Mouse (Mus musculus): ENCODE data around the gene Krt23. TPM values are rescaled to one million over a fixed set of nuclear protein-coding genes. Genes with fewer than 3 reads are reported as not detected.

Krt23 gene
- polyA plus RNA-seq (2015; fragmentation: Nextera tagmentation; extraction: Ambion mirVana), result 30.6 and 31.8 TPM in 2 replicates

GRCm38 (mm10) chr11:99492733-99493573 is at the start of gene Krt23:
Krt23 (minus strand) TSS chr11:99493137.
- peak; percentile 11 for DNase-seq (ENCODE audit: low spot score)
- 0 out of 2 replicates have a peak within 1 kb of the TSS, but pooled peaks have one; percentile 37 for H3K27ac ChIP-seq
- H3K9me3 ChIP-seq (replicated peaks; ENCODE audit: low read length), result no peaks in the 10 kb centered on the region
- peak within 1 kb of the TSS; percentile 27 for H3K4me2 ChIP-seq (ENCODE audit: low read length)
- no peaks in the 10 kb centered on the region for H3K36me3 ChIP-seq (ENCODE audit: insufficient read depth, low read length)
- TF ChIP-seq CTCF (IDR thresholded peaks at IDR 0.05; ENCODE audit: low read depth), result no peak
- H3K4me1 ChIP-seq (replicated peaks; ENCODE audit: insufficient read depth, low read length), result no peaks in the 10 kb centered on the region
- 55% methylated on average over 22 of the region's 22 CpGs for WGBS
- no peaks in the 10 kb centered on the region for H3K27me3 ChIP-seq (ENCODE audit: insufficient read depth, low read length)
- H3K9ac ChIP-seq (ENCODE audit: low read depth, low read length), result peak within 1 kb of the TSS; percentile 5; the same call in 1 of the 2 replicates
- no peak within 1 kb of the TSS; the same call in 1 of the 2 replicates for H3K4me3 ChIP-seq (replicated peaks; ENCODE audit: low read depth, low read length)
- peak; percentile 77 for ATAC-seq (replicated peaks; ENCODE audit: low FRiP score, low read depth)

- DNase-seq (ENCODE audit: low spot score) (peak; percentile 40), ATAC-seq (replicated peaks; ENCODE audit: low FRiP score, low read depth) (no peak)
- Histone ChIP-seq H3K27me3 (ENCODE audit: insufficient read depth, low read length) (no peaks in the 10 kb centered on the region), H3K27ac (no peak overlapping the region), H3K9ac (ENCODE audit: low read depth, low read length) (no peak overlapping the region), H3K4me3 (replicated peaks; ENCODE audit: low read depth, low read length) (no peak overlapping the region), H3K36me3 (ENCODE audit: insufficient read depth, low read length) (no peaks in the 10 kb centered on the region), H3K4me1 (replicated peaks; ENCODE audit: insufficient read depth, low read length) (no peaks in the 10 kb centered on the region), H3K4me2 (ENCODE audit: low read length) (no peak overlapping the region), H3K9me3 (replicated peaks; ENCODE audit: low read length) (no peaks in the 10 kb centered on the region)
- 26% methylated on average over 9 of the region's 9 CpGs for WGBS
- no peak for TF ChIP-seq CTCF (IDR thresholded peaks at IDR 0.05; ENCODE audit: low read depth)
Observed at GRCm38 (mm10) chr11:99539721-99540120, 46.8 kb upstream of the Krt23 start.

- no peak for ATAC-seq (replicated peaks; ENCODE audit: low FRiP score, low read depth)
- Histone ChIP-seq H3K4me1 (replicated peaks; ENCODE audit: insufficient read depth, low read length) (no peaks in the 10 kb centered on the region), H3K9ac (ENCODE audit: low read depth, low read length) (no peak within 1 kb of the TSS), H3K27ac (no peak within 1 kb of the TSS), H3K4me3 (replicated peaks; ENCODE audit: low read depth, low read length) (no peak within 1 kb of the TSS), H3K9me3 (replicated peaks; ENCODE audit: low read length) (no peaks in the 10 kb centered on the region), H3K36me3 (ENCODE audit: insufficient read depth, low read length) (no peaks in the 10 kb centered on the region), H3K27me3 (ENCODE audit: insufficient read depth, low read length) (no peaks in the 10 kb centered on the region), H3K4me2 (ENCODE audit: low read length) (no peak within 1 kb of the TSS)
- DNase-seq (ENCODE audit: low spot score), result peak; percentile 15
- no peak for TF ChIP-seq CTCF (IDR thresholded peaks at IDR 0.05; ENCODE audit: low read depth)
- whole genome bisulfite sequencing, result 9% methylated on average over 13 of the region's 13 CpGs
Observed at GRCm38 (mm10) chr11:99521288-99521860, 28.4 kb upstream of the Krt23 start, which contains the start of gene Krt39. Krt39 (minus strand) TSS chr11:99521338.

- Histone ChIP-seq H3K27ac (no peak overlapping the region), H3K9ac (ENCODE audit: low read depth, low read length) (no peak overlapping the region), H3K27me3 (ENCODE audit: insufficient read depth, low read length) (no peaks in the 10 kb centered on the region), H3K4me2 (ENCODE audit: low read length) (no peak overlapping the region), H3K4me3 (replicated peaks; ENCODE audit: low read depth, low read length) (no peak overlapping the region), H3K36me3 (ENCODE audit: insufficient read depth, low read length) (no peaks in the 10 kb centered on the region), H3K9me3 (replicated peaks; ENCODE audit: low read length) (no peaks in the 10 kb centered on the region), H3K4me1 (replicated peaks; ENCODE audit: insufficient read depth, low read length) (no peaks in the 10 kb centered on the region)
- ATAC-seq (replicated peaks; ENCODE audit: low FRiP score, low read depth), result no peak
- 79% methylated on average over 8 of the region's 8 CpGs for WGBS
- TF ChIP-seq CTCF (IDR thresholded peaks at IDR 0.05; ENCODE audit: low read depth), result no peak
- no peak for DNase-seq (ENCODE audit: low spot score)
Observed at GRCm38 (mm10) chr11:99514098-99514497, 21.2 kb upstream of the Krt23 start.

DNA sequence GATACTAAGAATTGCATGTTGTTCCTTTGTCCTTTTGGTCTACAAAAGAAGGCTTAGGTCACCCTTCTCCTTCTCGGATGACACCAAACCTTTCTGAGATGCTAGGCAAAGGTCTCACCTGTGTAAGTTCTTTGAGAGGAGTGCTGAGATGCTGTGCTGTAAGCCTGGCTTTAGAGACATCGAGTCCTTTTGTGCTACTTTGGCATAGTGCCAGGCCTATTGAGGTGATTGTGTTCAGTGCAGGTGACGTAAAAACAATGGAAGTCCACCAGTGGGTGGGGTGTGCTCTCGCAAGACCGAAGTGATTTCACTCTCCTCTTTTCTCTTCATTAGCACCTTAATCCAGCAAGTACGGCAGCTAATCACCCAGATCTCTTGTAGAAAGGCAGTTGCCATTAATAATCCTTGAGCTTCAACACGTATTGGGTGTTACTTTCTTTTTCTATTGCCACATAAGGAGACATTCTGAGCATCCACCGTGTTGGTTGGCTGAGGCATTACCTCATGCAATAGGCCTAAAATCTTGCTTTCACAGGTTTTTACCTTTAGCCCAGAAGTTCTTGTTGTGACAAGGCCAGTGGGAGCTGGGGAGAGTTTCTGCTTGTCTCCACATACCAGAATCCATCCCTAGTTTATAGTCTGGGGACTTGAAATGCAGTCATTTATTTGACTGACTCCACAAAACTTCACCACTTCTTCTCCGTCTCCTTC is 7.3 kb upstream of the Krt23 start:
- H3K9me3 ChIP-seq (replicated peaks; ENCODE audit: low read length), result no peaks in the 10 kb centered on the region
- DNase-seq (ENCODE audit: low spot score) (no peak), ATAC-seq (replicated peaks; ENCODE audit: low FRiP score, low read depth) (no peak)
- H3K4me1 ChIP-seq (replicated peaks; ENCODE audit: insufficient read depth, low read length), result no peaks in the 10 kb centered on the region
- H3K9ac ChIP-seq (ENCODE audit: low read depth, low read length), result no peak overlapping the region
- H3K4me2 ChIP-seq (ENCODE audit: low read length), result no peak overlapping the region
- no peak for TF ChIP-seq CTCF (IDR thresholded peaks at IDR 0.05; ENCODE audit: low read depth)
- no peak overlapping the region for H3K27ac ChIP-seq
- H3K36me3 ChIP-seq (ENCODE audit: insufficient read depth, low read length), result no peaks in the 10 kb centered on the region
- H3K4me3 ChIP-seq (replicated peaks; ENCODE audit: low read depth, low read length), result no peak overlapping the region
- WGBS, result 81% methylated on average over 9 of the region's 9 CpGs
- no peaks in the 10 kb centered on the region for H3K27me3 ChIP-seq (ENCODE audit: insufficient read depth, low read length)

DNA sequence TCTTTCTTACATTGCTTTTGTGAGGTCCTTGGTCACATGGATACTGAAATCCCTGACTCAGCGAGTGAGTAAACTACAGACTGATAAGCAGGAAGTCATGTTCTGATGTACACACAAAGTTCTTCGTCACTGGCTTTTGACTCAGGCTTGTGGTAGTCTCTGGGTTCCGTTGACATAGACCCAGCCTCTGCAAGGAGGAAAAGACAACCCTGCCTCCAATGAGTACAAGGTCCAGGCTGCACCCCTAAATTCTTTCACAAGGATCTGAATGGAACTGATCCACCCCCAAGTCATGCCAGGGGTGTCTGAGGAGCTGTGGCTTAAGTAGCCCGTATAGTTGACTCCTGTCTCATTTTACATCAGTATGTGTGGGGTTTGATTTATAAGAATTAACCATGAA is 3.5 kb upstream of the Krt23 start:
- Histone ChIP-seq H3K27ac (no peak overlapping the region), H3K27me3 (ENCODE audit: insufficient read depth, low read length) (no peaks in the 10 kb centered on the region), H3K9ac (ENCODE audit: low read depth, low read length) (no peak overlapping the region), H3K4me1 (replicated peaks; ENCODE audit: insufficient read depth, low read length) (no peaks in the 10 kb centered on the region), H3K36me3 (ENCODE audit: insufficient read depth, low read length) (no peaks in the 10 kb centered on the region), H3K9me3 (replicated peaks; ENCODE audit: low read length) (no peaks in the 10 kb centered on the region), H3K4me2 (ENCODE audit: low read length) (no peak overlapping the region), H3K4me3 (replicated peaks; ENCODE audit: low read depth, low read length) (no peak overlapping the region)
- no peak for TF ChIP-seq CTCF (IDR thresholded peaks at IDR 0.05; ENCODE audit: low read depth)
- no peak for DNase-seq (ENCODE audit: low spot score)
- no peak for ATAC-seq (replicated peaks; ENCODE audit: low FRiP score, low read depth)
- 88% methylated on average over 4 of the region's 4 CpGs for WGBS

Data from kidney, postnatal 0 days (tissue).